Mouse (Mus musculus) forebrain, embryonic 16.5 days (tissue): ENCODE results near the gene Tfb2m. TPM values are rescaled to one million over a fixed set of nuclear protein-coding genes. Genes with fewer than 3 reads are reported as not detected.

Experiments used
- ATAC-seq: fragments of 200-750 bp; cut with Nextera tagmentation; 2 replicates; pipeline ENCODE4 v1.8.0; 2017; ENCODE audit warnings: mild to moderate bottlenecking, moderate library complexity
- H3K27ac ChIP-seq: fragments of 300-500 bp; sonication (generic); 2 replicates; pipeline ENCODE4 v1.5.1; 2014; ENCODE audit warnings: low read length, control low read depth
- H3K27me3 ChIP-seq: fragments of 300-500 bp; sonication (generic); replicated peaks from 2 replicates; pipeline ENCODE4 v1.6.1; 2014; ENCODE audit warnings: low read length; ENCODE audit not compliant: control insufficient read depth, insufficient read depth
- H3K36me3 ChIP-seq: fragments of 300-500 bp; sonication (generic); 2 replicates; pipeline ENCODE4 v1.6.1; 2014; ENCODE audit not compliant: control insufficient read depth, insufficient read depth
- H3K4me1 ChIP-seq: fragments of 300-500 bp; sonication (generic); replicated peaks from 2 replicates; pipeline ENCODE4 v1.6.1; 2014; ENCODE audit warnings: low read length; ENCODE audit not compliant: control insufficient read depth, insufficient read depth
- H3K4me2 ChIP-seq: fragments of 300-500 bp; sonication (generic); 2 replicates; pipeline ENCODE4 v1.6.1; 2014; ENCODE audit warnings: mild to moderate bottlenecking, low read length, control low read depth
- H3K4me3 ChIP-seq: fragments of 300-500 bp; sonication (generic); replicated peaks from 2 replicates; pipeline ENCODE4 v1.5.1; 2014; ENCODE audit warnings: mild to moderate bottlenecking, low read length, control low read depth
- H3K9ac ChIP-seq: fragments of 300-500 bp; sonication (generic); replicated peaks from 2 replicates; pipeline ENCODE4 v1.6.1; 2014; ENCODE audit warnings: low read depth, low read length, control low read depth
- H3K9me3 ChIP-seq: fragments of 300-500 bp; sonication (generic); 2 replicates; pipeline ENCODE4 v1.6.1; 2016; ENCODE audit warnings: low read length; ENCODE audit not compliant: control insufficient read depth
- WGBS: fragments of 180-500 bp; shearing (Covaris S2); extraction: QIAGEN DNeasy Blood & Tissue Kit; methylation state at CpG from one replicate; pipeline ENCODE4 v1.1.7; 2014; 5-methylcytosine and 5-hydroxymethylcytosine counted together
- polyA plus RNA-seq: library from polyadenylated mRNA; unstranded; fragments of >200 nt; fragmentation: Nextera tagmentation; extraction: Ambion mirVana; gene quantifications from 2 replicates; pipeline ENCODE4 v1.2.1, GENCODE M21; 2015

Tfb2m gene
- polyA plus RNA-seq, 1 experiment from 2014 or later = 45.5 TPM

DNA sequence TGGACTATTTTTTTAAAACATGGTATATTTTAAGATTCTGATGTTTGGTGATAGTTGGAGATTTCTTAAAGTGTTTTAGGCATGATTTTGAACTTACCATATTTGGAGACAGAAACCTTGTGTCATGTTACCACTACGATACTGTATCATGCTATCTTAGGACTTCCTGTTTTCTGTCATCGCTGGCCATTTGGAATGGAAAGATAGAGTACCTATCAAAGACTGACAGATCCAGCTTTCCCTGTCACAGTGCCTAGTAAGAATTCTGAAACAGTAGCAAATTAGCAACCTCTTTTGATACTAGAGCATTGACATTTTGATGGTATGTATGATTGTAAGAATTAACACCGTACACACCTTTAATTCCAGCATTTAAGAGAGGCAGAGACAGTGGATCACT, 5.3 kb upstream of the Tfb2m start:
- Histone ChIP-seq H3K27ac (no peak overlapping the region), H3K4me3 (no peak overlapping the region), H3K36me3 (no peaks in the 10 kb centered on the region; the same call in 1 of the 2 replicates), H3K4me2 (no peak overlapping the region), H3K27me3 (no peaks in the 10 kb centered on the region), H3K9me3 (no peaks in the 10 kb centered on the region), H3K4me1 (peaks cover 21% of the 10 kb centered on the region), H3K9ac (no peak overlapping the region)
- 90% methylated on average over 3 of the region's 3 CpGs for WGBS
- ATAC-seq = no peak

DNA sequence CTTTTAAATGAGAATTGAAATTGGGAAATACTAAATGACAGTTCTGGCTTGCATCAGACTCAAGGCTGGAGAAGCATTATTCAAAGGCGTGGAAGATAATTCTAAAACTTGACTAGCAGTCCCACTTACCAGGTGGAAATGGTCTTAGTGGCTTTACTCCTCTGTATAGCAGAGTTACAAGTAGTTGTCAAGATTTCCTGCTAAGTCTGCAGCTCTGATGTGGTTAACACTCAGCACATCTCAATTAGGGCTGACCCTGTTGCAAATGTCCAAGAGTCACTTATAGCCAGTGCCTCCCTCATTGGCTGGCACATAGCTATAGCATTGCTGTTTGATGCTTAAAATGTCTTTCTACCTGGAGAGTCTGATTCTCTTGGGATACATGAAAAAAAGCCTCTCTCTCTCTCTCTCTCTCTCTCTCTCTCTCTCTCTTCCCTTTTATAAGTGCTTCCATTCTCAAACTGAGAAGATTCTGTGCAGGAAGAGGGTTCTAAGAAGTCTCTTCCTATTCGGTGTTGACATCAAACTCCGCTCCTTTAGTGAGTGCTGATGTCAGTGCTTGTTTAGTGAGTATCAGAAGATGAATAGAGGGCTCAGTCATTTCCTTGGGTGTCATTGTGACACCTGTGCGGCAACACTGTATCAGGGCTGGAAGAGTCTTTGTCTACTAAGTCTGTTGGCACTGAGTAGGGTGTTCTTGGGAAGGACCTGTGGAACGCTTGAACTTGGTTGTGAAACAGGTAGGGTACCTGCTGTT, 3.1 kb upstream of the Tfb2m start:
- Histone ChIP-seq H3K9me3 (no peaks in the 10 kb centered on the region), H3K27me3 (no peaks in the 10 kb centered on the region), H3K4me3 (no peak overlapping the region), H3K4me1 (peaks cover 35% of the 10 kb centered on the region), H3K4me2 (no peak overlapping the region), H3K9ac (no peak overlapping the region), H3K27ac (no peak overlapping the region), H3K36me3 (no peaks in the 10 kb centered on the region; the same call in 1 of the 2 replicates)
- WGBS = 94% methylated on average over 5 of the region's 5 CpGs
- ATAC-seq = no peak

- Histone ChIP-seq H3K9me3 (no peaks in the 10 kb centered on the region), H3K9ac (no peak overlapping the region), H3K27ac (no peak overlapping the region), H3K4me3 (no peak overlapping the region), H3K36me3 (no peaks in the 10 kb centered on the region; the same call in 1 of the 2 replicates), H3K4me1 (peaks cover 32% of the 10 kb centered on the region), H3K27me3 (no peaks in the 10 kb centered on the region), H3K4me2 (no peak overlapping the region)
- 82% methylated on average over 11 of the region's 11 CpGs for WGBS
- no peak for ATAC-seq
Observed at GRCm38 (mm10) chr1:179548220-179548619, 2.2 kb upstream of the Tfb2m start.

DNA sequence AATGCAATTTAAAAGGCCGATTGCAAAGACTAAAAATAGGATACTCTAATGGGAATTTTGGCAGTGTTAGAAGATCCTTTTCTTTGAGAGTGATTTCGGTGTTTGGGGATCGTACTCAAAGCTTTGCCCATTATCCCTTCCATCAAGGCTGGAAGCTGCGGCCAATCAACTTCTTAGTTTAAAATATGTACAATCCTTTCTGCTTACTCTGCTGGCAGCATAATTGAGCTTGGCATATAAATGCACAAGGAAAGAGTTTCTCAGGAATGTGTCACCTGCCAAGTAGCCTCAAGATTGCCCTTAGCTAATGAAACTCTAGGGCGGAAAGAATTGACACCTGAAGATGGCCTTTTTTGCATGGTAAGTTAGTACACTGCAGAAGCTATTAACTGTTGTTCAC, 1.1 kb upstream of the Tfb2m start:
- ATAC-seq = no peak
- Histone ChIP-seq H3K27me3 (no peaks in the 10 kb centered on the region), H3K36me3 (no peaks in the 10 kb centered on the region; the same call in 1 of the 2 replicates), H3K4me3 (peak overlapping the region; percentile 91), H3K9me3 (no peaks in the 10 kb centered on the region), H3K9ac (peak overlapping the region; percentile 85), H3K4me1 (peaks cover 32% of the 10 kb centered on the region), H3K27ac (peak overlapping the region; percentile 41; the same call in 1 of the 2 replicates), H3K4me2 (peak overlapping the region; percentile 74)
- WGBS = 5% methylated on average over 5 of the region's 5 CpGs

- peak overlapping the region; percentile 85 for H3K9ac ChIP-seq
- no peaks in the 10 kb centered on the region for H3K27me3 ChIP-seq
- peaks cover 32% of the 10 kb centered on the region for H3K4me1 ChIP-seq
- H3K4me3 ChIP-seq = peak overlapping the region; percentile 91
- peak overlapping the region; percentile 74 for H3K4me2 ChIP-seq
- ATAC-seq = peak; percentile 85
- no peaks in the 10 kb centered on the region for H3K9me3 ChIP-seq
- H3K27ac ChIP-seq = peak overlapping the region; percentile 98
- 0% methylated on average over 39 of the region's 44 CpGs for WGBS
- no peaks in the 10 kb centered on the region; the same call in 1 of the 2 replicates for H3K36me3 ChIP-seq
Observed at GRCm38 (mm10) chr1:179546551-179546917, 467 bp upstream of the Tfb2m start.

GRCm38 (mm10) chr1:179541502-179541901, 4.6 kb downstream of the Tfb2m start:
- peaks cover 13% of the 10 kb centered on the region for H3K4me1 ChIP-seq
- H3K27me3 ChIP-seq = no peaks in the 10 kb centered on the region
- H3K4me3 ChIP-seq = no peak overlapping the region
- H3K9ac ChIP-seq = no peak overlapping the region
- H3K4me2 ChIP-seq = no peak overlapping the region
- 61% methylated on average over 3 of the region's 3 CpGs for WGBS
- H3K36me3 ChIP-seq = no peaks in the 10 kb centered on the region
- H3K27ac ChIP-seq = no peak overlapping the region
- ATAC-seq = no peak
- no peaks in the 10 kb centered on the region for H3K9me3 ChIP-seq

- Histone ChIP-seq H3K4me2 (no peak overlapping the region), H3K27ac (no peak overlapping the region), H3K9ac (no peak overlapping the region), H3K36me3 (no peaks in the 10 kb centered on the region), H3K27me3 (no peaks in the 10 kb centered on the region), H3K9me3 (no peaks in the 10 kb centered on the region), H3K4me3 (no peak overlapping the region), H3K4me1 (peaks cover 7% of the 10 kb centered on the region)
- WGBS = 92% methylated on average over 3 of the region's 3 CpGs
- ATAC-seq = no peak
Observed at GRCm38 (mm10) chr1:179539887-179540286, 6.2 kb downstream of the Tfb2m start.

DNA sequence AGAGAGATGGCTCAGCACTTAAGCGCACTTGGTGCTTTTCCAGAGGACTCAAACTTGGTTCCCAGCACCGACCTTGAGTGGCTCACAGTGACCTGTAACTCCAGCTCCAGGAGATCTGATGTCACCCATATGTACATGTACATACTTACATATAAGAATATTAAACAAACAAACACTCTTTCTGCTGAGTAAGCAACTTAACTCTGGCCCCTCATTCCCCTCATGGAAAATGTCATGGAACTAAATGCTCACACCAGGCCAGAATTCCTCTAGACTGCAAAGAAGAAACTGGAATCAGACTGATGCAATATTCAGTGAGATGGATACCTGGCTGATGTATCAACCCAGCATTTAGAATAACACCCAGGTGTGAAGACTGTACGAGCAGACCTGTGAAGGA, 7.0 kb downstream of the Tfb2m start:
- Histone ChIP-seq H3K4me3 (no peak overlapping the region), H3K36me3 (no peaks in the 10 kb centered on the region), H3K9ac (no peak overlapping the region), H3K9me3 (no peaks in the 10 kb centered on the region), H3K4me1 (no peaks in the 10 kb centered on the region), H3K27me3 (no peaks in the 10 kb centered on the region), H3K27ac (no peak overlapping the region), H3K4me2 (no peak overlapping the region)
- 94% methylated on average over 3 of the region's 3 CpGs for WGBS
- no peak for ATAC-seq

DNA sequence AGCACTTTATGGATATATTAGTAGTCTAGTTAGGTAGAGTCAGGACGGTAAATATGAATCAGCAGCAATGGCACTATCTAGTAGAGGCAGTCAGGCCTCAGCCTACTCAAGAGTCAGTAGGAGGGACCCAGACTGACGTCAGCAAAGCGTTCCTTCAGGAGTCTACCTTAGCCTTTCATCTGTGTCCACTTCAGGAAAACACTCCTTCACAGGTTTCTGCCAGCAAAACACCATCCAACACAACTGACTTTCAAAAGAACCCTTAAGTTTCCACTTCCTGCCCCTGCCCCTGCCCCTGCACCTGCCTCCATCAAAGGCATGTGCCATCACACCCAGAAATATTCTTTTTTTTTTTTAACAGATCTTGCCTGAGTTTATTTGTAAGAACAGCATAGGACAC, 26.2 kb downstream of the Tfb2m start:
- Histone ChIP-seq H3K4me1 (peaks cover 11% of the 10 kb centered on the region), H3K9ac (no peak overlapping the region), H3K36me3 (no peaks in the 10 kb centered on the region), H3K27ac (no peak overlapping the region), H3K4me3 (no peak overlapping the region), H3K4me2 (no peak overlapping the region), H3K9me3 (no peaks in the 10 kb centered on the region), H3K27me3 (no peaks in the 10 kb centered on the region)
- no peak for ATAC-seq
- WGBS = 93% methylated on average over 3 of the region's 3 CpGs
